Mouse (Mus musculus): Measurements from ENCODE around the gene Akna. TPM values are rescaled to one million over a fixed set of nuclear protein-coding genes. Genes with fewer than 3 reads are reported as not detected.

The Akna gene
- total and polyA plus RNA-seq, 3 experiments = 6.5 to 37.5 (median 28.0) TPM

DNA sequence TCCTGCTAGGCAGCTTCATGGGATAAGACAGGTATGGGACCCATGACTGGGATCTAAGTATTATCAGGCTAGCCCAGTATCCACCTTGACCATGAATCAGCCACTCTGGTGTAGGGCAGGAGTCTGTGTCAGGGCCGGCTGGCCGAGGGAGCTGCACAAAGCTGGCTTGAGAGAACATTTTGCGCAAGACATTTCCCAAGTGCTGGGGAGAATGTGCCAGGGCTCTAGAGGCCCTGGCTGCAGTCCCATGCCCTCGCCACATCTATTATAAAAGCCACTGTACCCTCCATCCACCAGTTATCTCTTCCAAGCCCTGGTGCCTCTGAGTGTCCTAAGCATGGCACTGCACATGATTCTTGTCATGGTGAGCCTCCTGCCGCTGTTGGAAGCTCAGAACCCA is 41.0 kb downstream of the Akna start, which contains the start of gene Orm2:
Gene Orm2 (plus strand): TSS at position 300 of the 400 bp plus-strand sequence.
- no peaks in the 10 kb centered on the region for H3K79me2 ChIP-seq (replicated peaks; ENCODE audit: control insufficient read depth, extremely low read depth, insufficient read depth, poor library complexity, severe bottlenecking)
- H3K27ac ChIP-seq (ENCODE audit: insufficient read depth, low read depth) = no peak within 1 kb of the TSS
- in situ Hi-C loops (cut with MboI; ENCODE audit: low pct_ligation_motif_present, low pct_unique_long_range_greater_than_20kb, low sequenced_read_pairs) = no loop called here

DNA sequence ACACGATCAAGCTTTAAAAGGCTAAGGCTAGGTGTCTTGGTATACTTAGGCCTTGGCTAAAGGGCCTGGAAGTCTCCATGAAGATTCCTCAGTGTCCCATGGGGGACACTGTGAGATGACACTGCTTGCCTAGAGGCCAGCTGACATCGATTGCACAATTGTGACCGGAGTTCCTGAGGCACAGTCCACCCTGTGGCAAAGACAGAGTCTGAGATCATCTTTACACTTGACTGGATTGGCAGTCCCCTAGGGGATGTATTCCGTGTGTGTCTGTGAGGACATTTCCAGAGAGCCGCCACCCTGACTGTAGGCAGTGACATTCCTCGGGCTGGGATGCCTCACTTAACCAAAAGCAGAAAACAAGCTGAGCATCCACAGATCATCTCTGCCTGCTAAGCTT is 43.3 kb downstream of the Akna start:
- no peak for TF ChIP-seq MXI1 (IDR thresholded peaks at IDR 0.05; ENCODE audit: low read depth, low read length)
- dilution Hi-C loops (cut with MboI; ENCODE audit: extremely low pct_ligation_motif_present, extremely low pct_unique_long_range_greater_than_20kb, low sequenced_read_pairs) (no loop called here), in situ Hi-C loops (cut with MboI; ENCODE audit: low pct_ligation_motif_present, low pct_unique_long_range_greater_than_20kb, low sequenced_read_pairs) (loop anchor here (10.0 kb wide), 1 partner anchor 45 kb away; the partner anchor contains the start of gene Akna)
- DNase-seq (ENCODE audit: extremely low read depth) = no peak
- Histone ChIP-seq H3K4me1 (ENCODE audit: control insufficient read depth in 1 of 2, insufficient read depth in 2 of 2) (peaks cover 20 to 21% of the 10 kb centered on the region in 2 experiments), H3K79me2 (replicated peaks; ENCODE audit: control insufficient read depth, extremely low read depth, insufficient read depth, poor library complexity, severe bottlenecking) (no peaks in the 10 kb centered on the region), H3K4me2 (ENCODE audit: insufficient read depth, low read depth, poor library complexity, severe bottlenecking) (no peak overlapping the region), H3K9ac (ENCODE audit: insufficient read depth, low read depth) (no peak overlapping the region), H3K9me3 (replicated peaks; ENCODE audit: low read length) (no peaks in the 10 kb centered on the region), H3K27me3 (replicated peaks) (no peaks in the 10 kb centered on the region), H3K27ac (ENCODE audit: insufficient read depth, low read depth) (no peak overlapping the region; the same call in 1 of the 2 replicates), H3K4me3 (replicated peaks in 1 of 3; ENCODE audit: low read depth in 2 of 3, low read length in 2 of 3, poor library complexity in 1 of 3) (no peak overlapping the region), H3K36me3 (replicated peaks in 1 of 2; ENCODE audit: control insufficient read depth in 1 of 2, insufficient read depth in 1 of 2, low read length in 1 of 2) (peaks cover 29 to 55% of the 10 kb centered on the region in 2 experiments)

More for the DNA sequence above, 41.0 kb downstream of the Akna start, which contains the start of gene Orm2:
- dilution Hi-C loops (cut with MboI; ENCODE audit: extremely low pct_ligation_motif_present, extremely low pct_unique_long_range_greater_than_20kb, low sequenced_read_pairs) = no loop called here
- Histone ChIP-seq H3K4me1 (ENCODE audit: control insufficient read depth in 1 of 2, insufficient read depth in 2 of 2) (peaks cover 15 to 19% of the 10 kb centered on the region in 2 experiments), H3K27me3 (replicated peaks) (no peaks in the 10 kb centered on the region), H3K4me3 (replicated peaks in 1 of 3; ENCODE audit: low read depth in 2 of 3, low read length in 2 of 3, poor library complexity in 1 of 3) (no peak within 1 kb of the TSS), H3K4me2 (ENCODE audit: insufficient read depth, low read depth, poor library complexity, severe bottlenecking) (no peak within 1 kb of the TSS), H3K9me3 (replicated peaks; ENCODE audit: low read length) (no peaks in the 10 kb centered on the region), H3K9ac (ENCODE audit: insufficient read depth, low read depth) (no peak within 1 kb of the TSS), H3K36me3 (replicated peaks in 1 of 2; ENCODE audit: control insufficient read depth in 1 of 2, insufficient read depth in 1 of 2, low read length in 1 of 2) (peaks cover 46 to 72% of the 10 kb centered on the region in 2 experiments)
- no peak for TF ChIP-seq MXI1 (IDR thresholded peaks at IDR 0.05; ENCODE audit: low read depth, low read length)
- TF ChIP-seq TBP (conservative IDR thresholded peaks at IDR 0.05; ENCODE audit: low read depth, low read length) = no peak
- peak; percentile 29; the same call in 1 of the 2 replicates for TF ChIP-seq POLR2AphosphoS2 (IDR thresholded peaks at IDR 0.05; ENCODE audit: low read depth, low read length)
- DNase-seq (ENCODE audit: extremely low read depth) = no peak

DNA sequence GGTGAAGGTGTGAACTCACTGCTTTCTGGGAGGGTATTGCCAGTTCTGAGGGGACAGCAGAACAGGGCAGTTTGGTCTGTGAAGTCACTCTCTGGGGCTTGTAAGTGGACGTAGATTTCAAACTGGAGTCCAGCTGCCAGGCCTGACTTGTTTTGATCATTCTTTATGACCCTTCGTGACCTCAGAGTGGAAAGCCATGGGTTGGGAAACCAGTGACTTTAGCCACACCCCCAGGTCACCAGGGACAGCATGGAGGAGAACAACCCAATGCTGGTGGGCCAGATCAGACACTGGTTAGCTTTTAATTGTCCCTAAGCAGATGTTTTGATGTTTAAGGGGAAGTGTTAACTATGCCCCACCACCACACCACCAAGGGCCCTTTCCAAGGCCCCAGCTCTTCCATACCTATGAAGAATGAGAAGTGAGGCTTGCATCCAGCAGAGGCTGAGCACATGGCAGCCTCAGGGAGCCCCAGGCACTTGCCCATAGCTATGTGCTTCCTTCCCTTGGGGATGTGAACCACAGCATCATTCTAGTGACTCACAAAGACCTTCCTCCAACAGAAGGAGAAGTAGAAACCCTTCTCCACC is 46.1 kb downstream of the Akna start:
- peaks cover 21 to 26% of the 10 kb centered on the region in 2 experiments for H3K4me1 ChIP-seq (ENCODE audit: control insufficient read depth in 1 of 2, insufficient read depth in 2 of 2)
- H3K9me3 ChIP-seq (replicated peaks; ENCODE audit: low read length) = no peaks in the 10 kb centered on the region
- peak; percentile 34 for DNase-seq (ENCODE audit: extremely low read depth)
- H3K27me3 ChIP-seq (replicated peaks) = no peaks in the 10 kb centered on the region
- no peak overlapping the region for H3K27ac ChIP-seq (ENCODE audit: insufficient read depth, low read depth)
- H3K36me3 ChIP-seq (replicated peaks in 1 of 2; ENCODE audit: control insufficient read depth in 1 of 2, insufficient read depth in 1 of 2, low read length in 1 of 2) = peaks cover 14 to 27% of the 10 kb centered on the region in 2 experiments
- H3K4me3 ChIP-seq (replicated peaks in 1 of 3; ENCODE audit: low read depth in 2 of 3, low read length in 2 of 3, poor library complexity in 1 of 3) = no peak overlapping the region
- no peak overlapping the region for H3K4me2 ChIP-seq (ENCODE audit: insufficient read depth, low read depth, poor library complexity, severe bottlenecking)
- no peak overlapping the region for H3K9ac ChIP-seq (ENCODE audit: insufficient read depth, low read depth)
- in situ Hi-C loops (cut with MboI; ENCODE audit: low pct_ligation_motif_present, low pct_unique_long_range_greater_than_20kb, low sequenced_read_pairs) = loop anchor here (10.0 kb wide), 1 partner anchor 48 kb away; the partner anchor contains the start of gene Akna
- dilution Hi-C loops (cut with MboI; ENCODE audit: extremely low pct_ligation_motif_present, extremely low pct_unique_long_range_greater_than_20kb, low sequenced_read_pairs) = no loop called here
- no peaks in the 10 kb centered on the region for H3K79me2 ChIP-seq (replicated peaks; ENCODE audit: control insufficient read depth, extremely low read depth, insufficient read depth, poor library complexity, severe bottlenecking)
- no peak for TF ChIP-seq HCFC1 (IDR thresholded peaks at IDR 0.05; ENCODE audit: low read depth, low read length)
- TF ChIP-seq CHD2 (IDR thresholded peaks at IDR 0.05; ENCODE audit: low read length) = no peak
- TF ChIP-seq ZNF384 (IDR thresholded peaks at IDR 0.05; ENCODE audit: low read depth, low read length) = no peak
- no peak; the same call in 1 of the 2 replicates for TF ChIP-seq POLR2AphosphoS2 (IDR thresholded peaks at IDR 0.05; ENCODE audit: low read depth, low read length)
- no peak for TF ChIP-seq TBP (conservative IDR thresholded peaks at IDR 0.05; ENCODE audit: low read depth, low read length)
- TF ChIP-seq ZMIZ1 (IDR thresholded peaks at IDR 0.05; ENCODE audit: low read depth, low read length) = no peak
- no peak for TF ChIP-seq JUN (IDR thresholded peaks at IDR 0.05; ENCODE audit: insufficient read depth, low read depth, low read length)
- no peak for TF ChIP-seq PAX5 (IDR thresholded peaks at IDR 0.05; ENCODE audit: low read length)

All from CH12.LX (cell line).